Mouse (Mus musculus) hindbrain, embryonic 16.5 days (tissue): ENCODE data around the gene Kif3c. TPM values are rescaled to one million over a fixed set of nuclear protein-coding genes. Genes with fewer than 3 reads are reported as not detected.
A peak's percentile ranks its signal among the peaks of the same experiment; 100 is the strongest.
"Not testable (repeated sequence)": the region's sequence is repeated elsewhere in the genome, so short reads cannot be mapped to it uniquely, and the experiment has no call there.

Experiments used
- ATAC-seq: fragments of 200-750 bp; cut with Nextera tagmentation; 2 replicates; pipeline ENCODE4 v1.8.0; 2017; ENCODE audit warnings: moderate TSS enrichment, moderate library complexity
- H3K27ac ChIP-seq: fragments of 300-500 bp; sonication (generic); 2 replicates; pipeline ENCODE4 v1.5.1; 2014; ENCODE audit warnings: low read depth, mild to moderate bottlenecking, control low read depth, low read length, moderate library complexity
- H3K27me3 ChIP-seq: fragments of 300-500 bp; sonication (generic); replicated peaks from 2 replicates; pipeline ENCODE4 v1.6.1; 2014; ENCODE audit warnings: low read length; ENCODE audit not compliant: control insufficient read depth, insufficient read depth
- H3K36me3 ChIP-seq: fragments of 300-500 bp; sonication (generic); 2 replicates; pipeline ENCODE4 v1.6.1; 2014; ENCODE audit warnings: mild to moderate bottlenecking, low read length, moderate library complexity, mixed read lengths; ENCODE audit not compliant: control insufficient read depth, insufficient read depth
- H3K4me1 ChIP-seq: fragments of 300-500 bp; sonication (generic); 2 replicates; pipeline ENCODE4 v1.6.1; 2014; ENCODE audit warnings: low read depth, low read length; ENCODE audit not compliant: control insufficient read depth, insufficient read depth
- H3K4me2 ChIP-seq: fragments of 300-500 bp; sonication (generic); 2 replicates; pipeline ENCODE4 v1.6.1; 2014; ENCODE audit warnings: mild to moderate bottlenecking, low read length, control low read depth, moderate library complexity
- H3K4me3 ChIP-seq: fragments of 300-500 bp; sonication (generic); 2 replicates; pipeline ENCODE4 v1.5.1; 2014; ENCODE audit warnings: mild to moderate bottlenecking, low read length, control low read depth, moderate library complexity
- H3K9ac ChIP-seq: fragments of 300-500 bp; sonication (generic); 2 replicates; pipeline ENCODE4 v1.6.1; 2014; ENCODE audit warnings: low read depth, mild to moderate bottlenecking, control low read depth, low read length, moderate library complexity
- H3K9me3 ChIP-seq: fragments of 300-500 bp; sonication (generic); 2 replicates; pipeline ENCODE4 v1.6.1; 2014; ENCODE audit warnings: mild to moderate bottlenecking, low read length, moderate library complexity; ENCODE audit not compliant: control insufficient read depth
- WGBS: fragments of 180-500 bp; shearing (Covaris S2); extraction: QIAGEN DNeasy Blood & Tissue Kit; methylation state at CpG from one replicate; pipeline ENCODE4 v1.1.7; 2014; 5-methylcytosine and 5-hydroxymethylcytosine counted together
- polyA plus RNA-seq: library from polyadenylated mRNA; unstranded; fragments of >200 nt; fragmentation: Nextera tagmentation; extraction: Ambion mirVana; gene quantifications from 2 replicates; pipeline ENCODE4 v1.2.1, GENCODE M21; 2015

Gene Kif3c
- polyA plus RNA-seq, 1 experiment from 2014 or later = 75.9 TPM

- Histone ChIP-seq H3K27me3 (no peaks in the 10 kb centered on the region), H3K9ac (no peak overlapping the region), H3K4me1 (no peaks in the 10 kb centered on the region; the same call in 1 of the 2 replicates), H3K4me3 (no peak overlapping the region), H3K9me3 (no peaks in the 10 kb centered on the region), H3K4me2 (no peak overlapping the region), H3K27ac (no peak overlapping the region), H3K36me3 (peaks cover 36% of the 10 kb centered on the region)
- no peak for ATAC-seq
- 61% methylated on average over 1 of the region's 1 CpGs for WGBS
Measured at GRCm38 (mm10) chr12:3391276-3391675, 26.3 kb downstream of the Kif3c start.

DNA sequence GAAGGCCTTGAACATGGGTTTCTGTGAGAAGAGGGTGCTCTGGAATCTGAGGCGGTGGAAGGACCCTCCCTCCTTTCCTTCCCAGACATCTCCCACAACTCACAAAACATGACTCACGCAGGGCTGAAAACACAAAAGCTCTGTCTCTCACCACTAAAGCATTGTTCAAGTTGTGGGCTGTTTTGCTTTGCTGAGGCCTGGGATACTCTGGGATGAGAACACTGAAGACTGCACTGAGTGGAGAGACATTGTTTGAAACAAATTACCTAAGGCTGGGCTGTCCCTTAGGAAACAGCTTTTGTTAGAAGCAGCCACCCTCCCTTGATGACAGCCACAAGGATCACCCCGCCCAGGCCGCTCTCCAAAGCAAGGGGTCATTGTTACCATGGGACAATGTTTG lies 28.2 kb downstream of the Kif3c start:
- no peak overlapping the region for H3K9ac ChIP-seq
- WGBS = 58% methylated on average over 4 of the region's 4 CpGs
- H3K4me1 ChIP-seq = no peaks in the 10 kb centered on the region
- no peaks in the 10 kb centered on the region for H3K9me3 ChIP-seq
- H3K4me2 ChIP-seq = no peak overlapping the region
- no peak overlapping the region for H3K27ac ChIP-seq
- H3K36me3 ChIP-seq = peaks cover 36% of the 10 kb centered on the region
- H3K4me3 ChIP-seq = no peak overlapping the region
- no peak for ATAC-seq
- H3K27me3 ChIP-seq = no peaks in the 10 kb centered on the region

DNA sequence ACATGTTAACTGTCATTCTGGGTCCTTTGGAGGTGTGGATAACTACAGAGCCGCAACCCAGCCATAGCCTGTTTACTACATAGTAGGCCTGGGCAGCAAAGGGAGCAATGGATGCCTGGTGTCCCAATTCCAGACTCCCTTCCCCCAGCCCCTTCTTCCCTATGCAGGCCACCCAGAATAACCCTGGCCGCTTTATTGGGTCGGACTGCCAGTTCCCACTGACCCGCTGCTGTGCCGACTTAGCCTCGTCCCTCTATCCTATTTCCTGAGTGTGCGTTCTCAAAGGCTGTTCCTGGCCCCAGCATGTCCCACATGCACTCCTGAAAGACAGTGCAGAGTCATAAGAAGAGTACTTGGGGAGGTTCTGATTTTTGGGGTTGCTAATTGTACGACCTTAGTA lies 32.0 kb downstream of the Kif3c start:
- Histone ChIP-seq H3K27me3 (no peaks in the 10 kb centered on the region), H3K4me1 (no peaks in the 10 kb centered on the region), H3K27ac (no peak overlapping the region), H3K4me2 (no peak overlapping the region), H3K9ac (no peak overlapping the region), H3K4me3 (no peak overlapping the region), H3K9me3 (no peaks in the 10 kb centered on the region), H3K36me3 (peaks cover 24% of the 10 kb centered on the region)
- WGBS = 98% methylated on average over 8 of the region's 8 CpGs
- no peak for ATAC-seq

DNA sequence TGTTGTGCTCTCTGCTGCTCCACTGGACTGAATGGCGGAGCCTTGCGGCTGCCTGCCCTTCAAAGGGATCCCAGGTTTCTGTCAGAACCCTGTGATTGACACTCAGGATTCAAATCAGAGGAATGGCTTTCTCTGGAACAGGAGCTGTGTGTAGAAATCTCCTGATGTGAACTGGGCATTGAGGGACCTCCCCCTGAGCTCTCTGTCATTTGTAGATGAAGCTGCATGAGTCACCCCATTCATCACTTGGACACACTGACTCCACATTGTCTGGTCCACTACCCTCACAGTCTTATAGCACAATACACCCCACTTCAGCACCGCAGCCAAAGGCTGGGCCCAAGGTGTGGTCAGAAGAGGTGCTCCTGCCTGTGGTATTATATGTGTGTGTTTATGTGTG lies 40.7 kb downstream of the Kif3c start:
- not testable (repeated sequence) for H3K4me2 ChIP-seq
- WGBS = 57% methylated on average over 3 of the region's 3 CpGs
- ATAC-seq = peak; percentile 26; the same call in 1 of the 2 replicates

DNA sequence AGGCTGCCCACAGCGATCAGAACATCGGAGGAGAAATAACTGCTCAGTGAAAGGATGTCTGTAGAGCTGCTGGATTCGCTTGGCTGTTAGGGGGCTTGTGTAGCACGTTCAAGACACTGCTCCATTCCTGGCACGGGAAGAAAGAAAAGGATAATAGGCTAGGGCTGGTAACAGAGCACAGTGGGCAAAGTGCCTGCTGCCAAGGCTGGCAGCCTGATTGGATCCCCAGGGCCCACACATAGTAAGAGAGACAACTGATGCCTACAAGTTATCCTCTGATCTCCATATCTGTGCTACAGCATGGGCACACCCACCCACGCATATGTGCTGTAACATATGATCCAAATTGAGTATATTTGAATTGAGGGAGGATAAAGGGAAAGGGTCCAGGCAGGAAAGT lies 41.7 kb downstream of the Kif3c start:
- H3K36me3 ChIP-seq = peaks cover 21% of the 10 kb centered on the region
- WGBS = 58% methylated on average over 6 of the region's 6 CpGs
- peak; percentile 31 for ATAC-seq
- H3K4me2 ChIP-seq = no peak overlapping the region
- H3K27me3 ChIP-seq = no peaks in the 10 kb centered on the region
- no peak overlapping the region for H3K27ac ChIP-seq
- no peak overlapping the region for H3K4me3 ChIP-seq
- H3K9me3 ChIP-seq = no peaks in the 10 kb centered on the region
- no peaks in the 10 kb centered on the region for H3K4me1 ChIP-seq
- no peak overlapping the region for H3K9ac ChIP-seq

More for the DNA sequence above, 40.7 kb downstream of the Kif3c start:
- H3K4me3 ChIP-seq, H3K4me1 ChIP-seq, H3K9me3 ChIP-seq, H3K27ac ChIP-seq, H3K27me3 ChIP-seq, H3K9ac ChIP-seq: not testable (repeated sequence)
- peaks cover 22% of the 10 kb centered on the region for H3K36me3 ChIP-seq

GRCm38 (mm10) chr12:3414956-3415355 lies 50.0 kb downstream of the Kif3c start:
- Histone ChIP-seq H3K9me3 (no peaks in the 10 kb centered on the region), H3K9ac (no peak overlapping the region), H3K4me1 (no peaks in the 10 kb centered on the region), H3K36me3 (no peaks in the 10 kb centered on the region; the same call in 1 of the 2 replicates), H3K27ac (no peak overlapping the region), H3K4me3 (no peak overlapping the region), H3K4me2 (no peak overlapping the region), H3K27me3 (no peaks in the 10 kb centered on the region)
- WGBS = 88% methylated on average over 4 of the region's 4 CpGs
- no peak for ATAC-seq

DNA sequence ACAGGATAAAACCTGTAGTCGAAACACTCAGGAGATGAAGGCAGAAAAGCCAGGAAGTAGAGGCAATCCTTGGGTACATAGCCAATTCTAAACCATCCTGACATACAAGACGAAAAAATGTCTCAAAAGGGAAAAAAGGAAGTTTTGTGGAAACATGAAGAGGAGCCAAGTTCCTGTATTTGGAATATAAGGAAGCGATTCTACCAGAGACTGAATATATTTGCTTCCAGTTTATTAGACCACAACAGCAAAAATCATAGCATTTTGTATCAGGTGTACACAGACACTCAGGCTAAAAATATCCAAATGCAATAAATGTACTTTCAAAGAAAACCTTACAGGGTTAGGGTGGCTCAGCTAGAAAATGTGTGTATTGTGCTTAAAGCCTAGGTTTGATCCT lies 53.8 kb downstream of the Kif3c start:
- H3K27ac ChIP-seq = no peak overlapping the region
- ATAC-seq = no peak
- H3K4me3 ChIP-seq = no peak overlapping the region
- no peaks in the 10 kb centered on the region for H3K4me1 ChIP-seq
- H3K9ac ChIP-seq = no peak overlapping the region
- WGBS = 92% methylated on average over 3 of the region's 3 CpGs
- no peaks in the 10 kb centered on the region; the same call in 1 of the 2 replicates for H3K36me3 ChIP-seq
- H3K9me3 ChIP-seq = no peaks in the 10 kb centered on the region
- no peak overlapping the region for H3K4me2 ChIP-seq
- H3K27me3 ChIP-seq = no peaks in the 10 kb centered on the region

DNA sequence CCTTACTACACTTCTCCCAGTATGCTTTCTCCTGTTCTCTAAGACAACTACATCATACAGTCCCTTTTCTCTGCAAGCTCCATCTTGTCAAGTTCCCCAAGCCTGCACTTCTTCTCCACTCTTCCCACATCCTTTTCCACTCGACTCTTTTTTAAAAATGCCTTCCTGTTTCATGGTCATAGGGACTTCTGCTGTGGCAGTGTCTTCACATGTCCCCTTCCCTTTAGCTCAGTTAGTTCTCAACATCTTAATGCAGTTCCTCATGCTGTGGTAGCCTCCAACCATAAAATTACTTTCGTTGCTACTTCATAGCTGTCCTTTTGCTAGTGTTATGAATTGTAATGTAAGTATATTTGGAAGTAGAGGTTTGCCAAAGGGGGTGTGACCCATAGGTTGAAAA lies 55.6 kb downstream of the Kif3c start:
- Histone ChIP-seq H3K4me3 (no peak overlapping the region), H3K9ac (no peak overlapping the region), H3K36me3 (no peaks in the 10 kb centered on the region; the same call in 1 of the 2 replicates), H3K9me3 (no peaks in the 10 kb centered on the region), H3K4me1 (peaks cover 4% of the 10 kb centered on the region), H3K4me2 (no peak overlapping the region), H3K27me3 (no peaks in the 10 kb centered on the region), H3K27ac (no peak overlapping the region)
- no peak for ATAC-seq
- WGBS = 91% methylated on average over 2 of the region's 2 CpGs

DNA sequence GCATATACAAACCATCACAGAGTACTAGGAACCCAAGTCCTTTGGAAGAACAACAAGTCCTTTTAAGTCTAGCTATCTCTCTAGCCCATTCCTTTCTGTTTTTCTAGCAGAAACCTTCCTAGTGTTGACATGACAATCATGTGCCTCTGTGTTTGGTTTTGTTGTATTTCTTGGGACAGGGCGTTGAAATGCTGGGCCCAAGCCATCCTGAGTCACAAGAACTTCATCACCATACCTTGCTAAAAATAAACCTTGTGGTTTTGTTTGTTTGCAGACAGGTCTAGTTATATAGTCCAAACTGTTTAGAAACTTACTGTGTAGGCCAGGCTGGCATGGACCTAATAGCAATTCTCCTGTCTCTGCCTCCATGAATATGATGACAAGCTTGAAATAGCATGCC lies 57.9 kb downstream of the Kif3c start:
- no peak for ATAC-seq
- Histone ChIP-seq H3K9ac (no peak overlapping the region), H3K9me3 (no peaks in the 10 kb centered on the region), H3K36me3 (no peaks in the 10 kb centered on the region), H3K4me1 (peaks cover 6% of the 10 kb centered on the region), H3K4me3 (no peak overlapping the region), H3K4me2 (no peak overlapping the region), H3K27me3 (no peaks in the 10 kb centered on the region), H3K27ac (no peak overlapping the region)
- WGBS = 89% methylated on average over 1 of the region's 1 CpGs

GRCm38 (mm10) chr12:3424179-3424578 lies 59.2 kb downstream of the Kif3c start:
- H3K4me3 ChIP-seq = no peak overlapping the region
- no peaks in the 10 kb centered on the region for H3K9me3 ChIP-seq
- no peak for ATAC-seq
- H3K9ac ChIP-seq = no peak overlapping the region
- 96% methylated on average over 2 of the region's 2 CpGs for WGBS
- no peak overlapping the region for H3K4me2 ChIP-seq
- H3K4me1 ChIP-seq = peaks cover 14% of the 10 kb centered on the region
- H3K36me3 ChIP-seq = no peaks in the 10 kb centered on the region
- H3K27me3 ChIP-seq = no peaks in the 10 kb centered on the region
- H3K27ac ChIP-seq = no peak overlapping the region
